Mouse (Mus musculus): ENCODE results near the gene Spire2. TPM values are rescaled to one million over a fixed set of nuclear protein-coding genes. Genes with fewer than 3 reads are reported as not detected.

Spire2 gene
- polyA plus RNA-seq, 1 experiment from 2014 or later: 6.9 TPM

DNA sequence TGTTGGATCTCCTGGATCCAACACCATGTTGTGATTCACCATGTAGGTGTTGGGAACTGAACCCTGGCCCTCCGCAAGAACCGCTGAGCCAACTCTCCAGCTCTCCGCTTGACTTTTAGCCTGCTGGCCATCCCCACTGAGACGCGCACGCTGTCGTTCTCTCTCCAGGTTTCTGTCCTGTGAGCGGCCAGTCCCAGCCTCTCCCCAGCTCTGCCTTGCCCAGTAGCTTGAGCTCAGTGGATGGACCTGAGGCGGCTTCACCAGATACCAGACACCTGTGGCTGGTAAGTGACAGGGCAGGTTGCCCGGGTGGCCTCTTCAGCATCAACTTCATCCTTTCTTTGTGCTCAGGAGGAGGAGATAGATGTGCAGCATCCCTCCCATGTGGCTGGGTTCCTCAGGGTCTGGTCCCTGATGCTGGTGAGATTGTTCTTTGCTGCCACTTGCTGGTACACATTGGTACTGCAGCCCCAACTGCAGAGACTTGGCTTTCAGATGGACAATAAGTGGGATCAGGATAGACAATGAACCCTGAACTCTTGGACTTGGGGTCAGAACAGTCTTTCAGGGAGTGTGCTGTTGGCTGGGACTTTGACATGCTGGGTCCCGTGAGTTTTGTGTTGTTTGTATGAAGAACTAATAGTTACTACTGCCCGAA is 28.7 kb downstream of the Spire2 start:
- no peak overlapping the region for H3K4me3 ChIP-seq
- H3K27me3 ChIP-seq (ENCODE audit: poor library complexity, severe bottlenecking): no peaks in the 10 kb centered on the region
- H3K4me1 ChIP-seq: 0 out of 2 replicates have a peak, but pooled peaks cover 3% of the 10 kb centered on the region
- H3K36me3 ChIP-seq (replicated peaks): peaks cover 51% of the 10 kb centered on the region
- DNase-seq (ENCODE audit: extremely low spot score, low spot score): peak; percentile 80
- 35% methylated on average over 12 of the region's 12 CpGs for WGBS
- no peak overlapping the region for H3K27ac ChIP-seq
- H3K9me3 ChIP-seq: no peaks in the 10 kb centered on the region

DNA sequence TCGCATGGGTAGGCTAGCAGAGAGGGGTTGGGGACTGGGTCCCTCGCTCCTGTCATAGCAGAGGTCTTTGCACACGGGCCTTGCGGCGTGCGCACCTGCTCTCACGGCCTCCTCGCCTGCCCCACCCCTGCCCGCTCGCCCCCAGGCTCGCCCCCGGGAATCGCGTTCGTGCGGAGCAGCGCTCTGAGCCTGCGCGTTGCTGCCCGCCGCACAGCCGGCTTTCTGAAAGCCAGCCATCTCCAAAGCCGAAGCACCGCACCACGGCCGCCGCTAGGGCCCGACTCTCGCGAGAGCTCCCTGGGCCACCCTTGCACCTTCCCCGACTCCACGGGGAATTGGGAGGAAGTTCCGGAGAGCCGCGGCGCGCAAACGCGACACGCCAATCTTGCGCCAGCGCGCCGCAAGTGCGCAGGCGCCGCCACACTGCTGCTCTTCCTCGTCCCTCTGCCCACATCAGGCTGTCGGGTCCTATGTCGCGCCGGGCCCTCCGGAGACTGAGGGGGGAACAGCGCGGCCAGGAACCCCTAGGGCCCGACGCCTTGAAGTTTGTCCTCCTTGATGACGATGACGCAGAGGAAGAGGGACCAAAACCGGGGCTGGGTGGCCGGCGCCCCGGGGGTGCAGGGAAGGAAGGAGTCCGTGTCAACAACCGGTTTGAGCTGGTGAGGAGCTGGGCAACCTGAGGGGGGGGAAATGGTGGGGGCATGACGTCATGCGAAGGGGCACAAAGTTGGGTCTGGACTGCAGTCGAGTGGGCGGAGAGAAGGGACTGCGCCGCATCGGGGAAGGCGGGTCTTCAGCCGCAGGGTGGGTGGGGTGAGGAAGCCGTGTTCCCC is 41.1 kb downstream of the Spire2 start, which contains the start of gene Tcf25:
TSS of gene Tcf25 (plus strand) at position 351 of the 836 bp plus-strand sequence.
- Histone ChIP-seq H3K4me1 (peaks cover 29% of the 10 kb centered on the region), H3K4me3 (peak within 1 kb of the TSS; percentile 65), H3K27ac (peak within 1 kb of the TSS; percentile 95), H3K36me3 (replicated peaks) (peaks cover 23% of the 10 kb centered on the region), H3K9me3 (no peaks in the 10 kb centered on the region), H3K27me3 (ENCODE audit: poor library complexity, severe bottlenecking) (no peaks in the 10 kb centered on the region)
- WGBS: under 1% methylated on average over 75 of the region's 75 CpGs
- DNase-seq (ENCODE audit: extremely low spot score, low spot score): peak; percentile 97

DNA sequence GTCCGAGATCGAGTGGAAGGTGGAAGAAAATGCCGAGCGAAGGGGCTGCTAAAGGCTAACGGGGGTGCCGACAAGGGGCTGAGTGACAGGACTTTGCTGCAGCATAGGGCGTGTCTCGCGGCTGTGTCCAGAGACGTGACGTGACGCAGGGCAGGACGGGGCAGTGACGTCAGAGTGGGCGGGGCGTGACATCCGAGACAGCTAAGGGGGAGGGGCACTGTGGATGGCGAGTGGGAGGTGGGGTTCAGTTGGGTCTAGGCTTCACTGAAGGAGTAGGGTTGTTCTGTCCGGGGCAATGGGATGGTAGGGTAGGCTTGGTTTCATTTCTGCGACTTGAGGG is 41.7 kb downstream of the Spire2 start:
- Histone ChIP-seq H3K4me1 (peaks cover 29% of the 10 kb centered on the region), H3K36me3 (replicated peaks) (peaks cover 23% of the 10 kb centered on the region), H3K9me3 (no peaks in the 10 kb centered on the region), H3K27me3 (ENCODE audit: poor library complexity, severe bottlenecking) (no peaks in the 10 kb centered on the region), H3K27ac (peak overlapping the region; percentile 95), H3K4me3 (peak overlapping the region; percentile 65)
- DNase-seq (ENCODE audit: extremely low spot score, low spot score): peak; percentile 98
- under 1% methylated on average over 20 of the region's 20 CpGs for WGBS

DNA sequence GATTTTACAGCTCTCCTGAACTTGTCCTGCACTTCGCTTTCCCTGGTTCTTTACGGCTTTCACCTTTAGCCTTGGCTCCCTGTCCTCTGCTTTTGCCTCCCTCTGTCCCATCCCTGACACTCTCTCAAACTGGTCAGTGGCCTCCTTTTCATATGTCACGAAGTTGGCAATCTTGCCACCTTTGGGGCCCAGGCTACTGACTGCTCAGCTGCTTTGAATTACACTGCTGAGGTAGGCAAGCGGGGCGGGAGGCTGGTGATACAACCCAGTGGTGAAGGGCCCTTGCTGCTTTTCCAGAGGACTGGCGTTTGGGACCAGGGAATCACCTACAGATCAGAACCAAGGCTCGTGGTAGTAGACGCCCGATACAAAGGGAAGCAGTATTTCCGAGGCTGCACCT is 43.2 kb downstream of the Spire2 start:
- H3K36me3 ChIP-seq (replicated peaks): peaks cover 31% of the 10 kb centered on the region
- H3K4me3 ChIP-seq: no peak overlapping the region; the same call in 1 of the 2 replicates
- 93% methylated on average over 10 of the region's 10 CpGs for whole genome bisulfite sequencing
- no peaks in the 10 kb centered on the region for H3K27me3 ChIP-seq (ENCODE audit: poor library complexity, severe bottlenecking)
- peaks cover 29% of the 10 kb centered on the region for H3K4me1 ChIP-seq
- DNase-seq (ENCODE audit: extremely low spot score, low spot score): no peak
- no peaks in the 10 kb centered on the region for H3K9me3 ChIP-seq
- H3K27ac ChIP-seq: no peak overlapping the region

DNA sequence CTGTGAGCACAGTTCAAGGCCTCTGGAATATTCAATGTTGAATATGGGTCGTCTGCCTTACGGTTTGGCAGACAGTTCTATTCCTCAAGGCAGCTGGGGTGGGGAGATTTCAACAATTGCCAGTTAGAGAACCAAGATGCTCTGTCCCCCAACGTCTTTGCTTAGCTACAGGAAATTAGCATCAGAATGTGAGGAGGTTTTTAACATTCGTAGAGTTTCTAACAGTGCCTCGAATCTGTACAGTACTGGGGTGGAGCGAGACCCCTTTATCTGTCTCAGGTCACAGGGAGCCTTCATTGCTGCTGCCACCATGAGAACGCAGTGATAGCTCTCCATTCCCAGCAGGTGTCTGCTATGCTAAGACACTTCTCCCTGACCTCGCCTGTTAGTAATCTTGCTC is 43.6 kb downstream of the Spire2 start:
- H3K27me3 ChIP-seq (ENCODE audit: poor library complexity, severe bottlenecking): no peaks in the 10 kb centered on the region
- WGBS: 81% methylated on average over 8 of the region's 8 CpGs
- DNase-seq (ENCODE audit: extremely low spot score, low spot score): no peak
- no peak overlapping the region for H3K4me3 ChIP-seq
- peaks cover 35% of the 10 kb centered on the region for H3K36me3 ChIP-seq (replicated peaks)
- peaks cover 29% of the 10 kb centered on the region for H3K4me1 ChIP-seq
- no peaks in the 10 kb centered on the region for H3K9me3 ChIP-seq
- H3K27ac ChIP-seq: no peak overlapping the region

DNA sequence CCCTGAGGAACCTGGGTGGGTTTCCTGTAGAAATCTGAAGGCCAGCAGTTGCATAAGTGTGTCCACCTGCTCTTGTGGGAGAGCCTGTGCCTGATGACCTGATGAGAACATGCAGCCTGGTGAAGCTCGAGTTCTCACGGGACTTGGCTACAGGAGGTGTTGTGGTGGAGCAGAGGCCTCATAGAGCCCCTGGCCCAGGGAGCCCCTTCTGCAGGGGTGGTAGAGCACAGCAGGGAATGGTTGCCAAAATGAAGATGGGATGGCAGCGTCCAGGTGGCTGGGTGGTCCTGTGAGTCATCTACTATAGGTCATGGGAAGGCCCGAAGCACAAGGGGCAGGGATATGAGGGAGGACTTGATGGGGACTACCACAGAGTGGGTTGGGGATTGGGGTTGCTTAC is 49.2 kb downstream of the Spire2 start:
- WGBS: 92% methylated on average over 4 of the region's 4 CpGs
- DNase-seq (ENCODE audit: extremely low spot score, low spot score): no peak
- Histone ChIP-seq H3K4me1 (no peaks in the 10 kb centered on the region), H3K27ac (no peak overlapping the region), H3K27me3 (ENCODE audit: poor library complexity, severe bottlenecking) (no peaks in the 10 kb centered on the region), H3K9me3 (no peaks in the 10 kb centered on the region), H3K4me3 (no peak overlapping the region), H3K36me3 (replicated peaks) (peaks cover 82% of the 10 kb centered on the region)

DNA sequence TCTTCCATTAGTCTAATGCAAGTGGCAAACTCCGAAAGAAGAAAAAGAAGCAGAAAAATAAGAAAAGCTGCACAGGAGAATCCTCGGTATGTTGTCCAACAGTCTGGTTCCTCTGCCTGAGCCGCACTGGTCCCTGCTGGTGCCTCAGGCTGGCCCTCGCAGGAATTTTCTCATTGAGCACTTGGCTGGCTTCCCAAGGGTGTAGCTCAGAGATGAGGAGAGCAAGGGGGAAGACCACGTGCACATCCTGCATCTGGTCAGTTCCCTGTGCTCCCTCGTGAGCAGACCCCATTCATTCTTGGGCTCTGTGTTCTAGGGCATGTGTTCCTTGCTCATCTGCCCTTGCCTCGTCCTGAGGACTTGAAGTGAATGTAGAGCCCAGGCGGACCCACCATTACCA is 50.0 kb downstream of the Spire2 start:
- Histone ChIP-seq H3K9me3 (no peaks in the 10 kb centered on the region), H3K36me3 (replicated peaks) (peaks cover 83% of the 10 kb centered on the region), H3K4me1 (no peaks in the 10 kb centered on the region), H3K4me3 (no peak overlapping the region), H3K27me3 (ENCODE audit: poor library complexity, severe bottlenecking) (no peaks in the 10 kb centered on the region), H3K27ac (no peak overlapping the region)
- WGBS: 90% methylated on average over 8 of the region's 8 CpGs
- no peak for DNase-seq (ENCODE audit: extremely low spot score, low spot score)

DNA sequence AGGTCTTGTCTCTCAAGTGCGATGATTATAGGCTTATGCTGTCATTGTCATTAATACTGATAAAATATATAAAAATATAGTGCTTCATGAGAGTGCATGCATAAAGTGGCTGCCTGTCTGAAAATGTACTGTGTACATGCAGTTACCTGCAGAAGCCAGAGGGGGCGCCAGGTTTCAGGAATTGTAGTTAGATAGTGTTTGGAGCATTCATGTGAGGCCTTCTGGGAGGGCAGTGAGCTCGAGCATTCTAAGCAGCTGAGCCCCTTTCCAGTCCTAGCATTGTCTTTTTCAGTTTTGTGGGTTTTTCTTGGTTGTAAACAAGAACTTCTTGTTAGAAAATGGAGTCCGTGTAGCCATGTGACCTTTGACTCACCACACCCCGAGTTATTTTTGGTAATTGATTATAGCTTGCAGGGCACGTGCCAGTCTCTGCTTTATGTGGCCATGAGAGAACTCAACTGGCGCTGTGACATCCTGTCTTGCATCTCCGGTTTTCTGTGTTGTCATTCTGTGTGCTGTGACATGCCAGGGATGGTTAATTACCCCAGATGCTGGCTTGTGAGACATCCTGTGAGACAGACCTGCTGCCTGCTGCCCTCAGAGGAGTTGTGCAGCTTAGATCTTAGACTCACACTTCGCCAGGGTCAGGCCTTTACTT is 52.5 kb downstream of the Spire2 start:
- Histone ChIP-seq H3K4me1 (no peaks in the 10 kb centered on the region), H3K27ac (no peak overlapping the region), H3K4me3 (no peak overlapping the region), H3K9me3 (no peaks in the 10 kb centered on the region), H3K36me3 (replicated peaks) (peaks cover 98% of the 10 kb centered on the region), H3K27me3 (ENCODE audit: poor library complexity, severe bottlenecking) (no peaks in the 10 kb centered on the region)
- peak; percentile 40 for DNase-seq (ENCODE audit: extremely low spot score, low spot score)
- WGBS: 76% methylated on average over 9 of the region's 9 CpGs

DNA sequence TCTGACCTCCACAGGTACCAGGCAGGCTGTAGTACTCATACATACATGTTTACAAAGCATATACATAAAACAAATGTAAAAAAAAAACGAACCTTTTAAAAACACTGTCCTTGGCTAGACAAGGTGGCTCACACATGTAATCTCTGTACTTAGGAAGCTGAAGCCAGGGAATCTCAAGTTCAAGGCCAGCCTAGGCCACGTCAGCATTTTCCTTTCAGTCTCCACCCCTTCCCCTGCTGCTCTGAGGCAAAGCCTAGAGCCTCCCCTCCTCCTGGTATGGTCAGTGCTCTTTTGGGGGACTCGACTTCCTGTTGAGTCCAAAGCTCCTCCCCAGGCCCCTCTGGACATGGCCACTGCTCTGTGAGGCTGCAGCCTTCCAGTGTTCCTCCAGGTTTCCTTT is 54.5 kb downstream of the Spire2 start:
- H3K36me3 ChIP-seq (replicated peaks): peaks cover 100% of the 10 kb centered on the region

DNA sequence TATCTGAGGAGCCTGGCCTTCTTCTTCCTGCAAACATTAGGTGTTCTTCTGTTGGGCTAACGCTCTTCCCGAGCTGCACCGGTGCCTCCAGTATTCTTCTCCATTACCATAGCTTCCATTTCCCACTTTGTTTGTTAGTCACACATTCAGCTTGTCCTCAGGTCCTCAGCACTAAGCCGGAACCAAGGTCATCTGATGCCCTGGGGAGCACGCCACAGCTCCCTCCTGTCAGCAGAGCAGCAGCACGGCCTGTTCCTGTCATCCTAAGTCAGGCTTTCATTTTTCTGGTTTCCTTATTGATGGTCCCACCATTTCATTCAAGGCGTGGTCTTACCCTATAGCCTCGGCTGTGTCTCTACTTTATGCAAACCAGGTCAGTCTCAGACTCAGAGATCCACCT is 55.3 kb downstream of the Spire2 start:
- H3K4me1 ChIP-seq: no peaks in the 10 kb centered on the region
- no peak for DNase-seq (ENCODE audit: extremely low spot score, low spot score)
- H3K27me3 ChIP-seq (ENCODE audit: poor library complexity, severe bottlenecking): no peaks in the 10 kb centered on the region
- H3K4me3 ChIP-seq: no peak overlapping the region
- no peak overlapping the region for H3K27ac ChIP-seq
- no peaks in the 10 kb centered on the region for H3K9me3 ChIP-seq
- 94% methylated on average over 8 of the region's 8 CpGs for WGBS
- H3K36me3 ChIP-seq (replicated peaks): peaks cover 100% of the 10 kb centered on the region

More for the DNA sequence above, 54.5 kb downstream of the Spire2 start:
- WGBS: 80% methylated on average over 3 of the region's 3 CpGs
- Histone ChIP-seq H3K27ac (no peak overlapping the region), H3K4me3 (no peak overlapping the region), H3K4me1 (no peaks in the 10 kb centered on the region), H3K27me3 (ENCODE audit: poor library complexity, severe bottlenecking) (no peaks in the 10 kb centered on the region), H3K9me3 (no peaks in the 10 kb centered on the region)
- no peak for DNase-seq (ENCODE audit: extremely low spot score, low spot score)

DNA sequence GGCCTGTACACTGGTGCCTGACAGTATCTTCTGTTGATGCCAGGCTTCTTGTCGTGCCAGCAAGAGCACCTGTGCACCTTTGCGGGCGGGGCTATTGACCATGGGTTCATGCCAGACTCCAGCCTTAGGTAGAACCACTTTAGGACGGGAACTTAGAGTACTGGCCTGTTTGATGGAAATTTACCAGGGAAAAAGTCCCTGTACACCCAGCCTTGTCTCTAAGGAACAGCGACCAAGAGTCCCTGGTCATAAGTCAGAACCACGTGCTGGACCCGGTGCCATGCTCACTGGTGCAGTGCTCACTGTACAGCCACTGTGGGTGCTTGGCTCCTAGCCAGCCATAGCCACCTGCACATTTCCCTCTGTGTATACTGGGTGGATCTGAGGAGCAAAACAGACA is 56.5 kb downstream of the Spire2 start:
- 95% methylated on average over 7 of the region's 7 CpGs for WGBS
- Histone ChIP-seq H3K27ac (no peak overlapping the region), H3K4me3 (no peak overlapping the region), H3K4me1 (no peaks in the 10 kb centered on the region), H3K27me3 (ENCODE audit: poor library complexity, severe bottlenecking) (no peaks in the 10 kb centered on the region), H3K9me3 (no peaks in the 10 kb centered on the region), H3K36me3 (replicated peaks) (peaks cover 100% of the 10 kb centered on the region)
- DNase-seq (ENCODE audit: extremely low spot score, low spot score): no peak

DNA sequence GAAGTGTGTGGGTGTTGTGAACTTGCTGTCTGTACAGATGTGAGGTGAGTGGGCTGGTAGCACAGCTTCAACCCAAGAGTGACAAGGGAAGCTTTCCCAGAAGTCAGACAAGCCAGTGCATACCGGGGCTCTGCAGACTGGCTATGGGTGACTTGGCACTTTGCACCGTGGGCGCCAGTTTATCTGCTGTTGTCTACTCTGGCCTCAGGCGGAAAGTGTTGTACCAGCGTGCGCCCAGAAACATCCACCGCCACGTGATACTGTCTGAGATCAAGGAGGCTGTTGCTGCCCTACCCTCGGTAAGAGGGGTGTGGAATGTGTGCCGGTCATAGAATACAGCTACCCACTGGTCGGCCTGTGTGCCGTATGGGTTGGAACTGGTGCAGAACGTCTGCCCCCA is 65.8 kb downstream of the Spire2 start:
- Histone ChIP-seq H3K9me3 (no peaks in the 10 kb centered on the region), H3K36me3 (replicated peaks) (peaks cover 100% of the 10 kb centered on the region), H3K4me3 (no peak overlapping the region), H3K27me3 (ENCODE audit: poor library complexity, severe bottlenecking) (no peaks in the 10 kb centered on the region), H3K4me1 (no peaks in the 10 kb centered on the region), H3K27ac (no peak overlapping the region)
- WGBS: 94% methylated on average over 13 of the region's 13 CpGs
- DNase-seq (ENCODE audit: extremely low spot score, low spot score): no peak

DNA sequence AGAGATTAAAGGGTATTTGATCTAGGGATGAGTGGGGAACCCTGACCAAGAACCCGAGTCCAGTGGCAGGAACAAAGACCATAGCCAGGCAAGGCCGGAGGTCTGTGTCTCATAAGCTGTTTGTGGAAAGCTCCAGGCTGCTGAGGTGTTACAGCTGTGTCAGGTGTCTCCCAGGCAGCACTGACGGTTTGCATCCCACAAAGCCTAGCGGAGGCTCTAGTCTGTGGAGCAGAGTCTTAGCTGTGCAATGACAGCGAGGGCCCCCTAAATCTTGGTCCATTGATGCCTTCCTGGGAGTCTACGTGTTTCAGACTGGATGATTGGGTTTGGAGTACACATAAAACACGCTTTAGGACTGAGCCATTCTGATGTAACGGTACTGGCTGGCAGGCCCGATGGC is 69.4 kb downstream of the Spire2 start:
- Histone ChIP-seq H3K36me3 (replicated peaks) (peaks cover 66% of the 10 kb centered on the region), H3K4me1 (peaks cover 17% of the 10 kb centered on the region)
- WGBS: 92% methylated on average over 9 of the region's 9 CpGs

More for the DNA sequence above, 69.4 kb downstream of the Spire2 start:
- no peaks in the 10 kb centered on the region for H3K27me3 ChIP-seq (ENCODE audit: poor library complexity, severe bottlenecking)
- H3K9me3 ChIP-seq: no peaks in the 10 kb centered on the region
- no peak for DNase-seq (ENCODE audit: extremely low spot score, low spot score)
- H3K4me3 ChIP-seq: no peak overlapping the region
- no peak overlapping the region for H3K27ac ChIP-seq

Measured in forebrain, embryonic 10.5 days (tissue).